Mouse (Mus musculus) liver, postnatal 0 days (tissue): ENCODE results near the gene Rmnd1.

ENCODE experiments used
- CTCF ChIP-seq: sonication (generic); IDR thresholded peaks from 2 replicates; pipeline ENCODE4 v1.5.1; 2016; ENCODE audit warnings: antibody characterized with exemption, low read depth
- EP300 ChIP-seq: IDR thresholded peaks from 2 replicates; pipeline ENCODE4 v1.6.1; 2016; ENCODE audit warnings: antibody characterized with exemption, low read depth, mild to moderate bottlenecking

DNA sequence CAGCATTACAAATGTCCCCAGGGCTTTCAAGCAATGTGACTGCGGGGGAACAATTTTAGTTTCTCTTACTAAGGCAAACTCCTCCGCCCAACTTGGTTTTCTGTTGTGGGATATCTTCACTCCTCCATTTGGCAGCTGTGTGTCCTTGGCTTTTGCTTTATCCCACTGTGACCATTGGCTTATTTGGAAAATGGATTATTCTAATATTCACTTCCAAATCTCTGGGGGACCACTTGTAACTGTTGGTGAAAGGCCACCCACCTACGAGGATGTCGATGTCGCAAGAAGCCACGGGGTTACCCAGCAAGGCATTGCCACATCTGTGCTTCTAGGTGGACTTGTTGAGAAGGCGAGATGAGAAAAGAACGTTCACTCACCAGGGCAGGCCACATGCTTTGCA lies 49.5 kb upstream of the Rmnd1 start:
- no peak for TF ChIP-seq EP300
- TF ChIP-seq CTCF, result no peak
